Mouse (Mus musculus): Measurements from ENCODE around the gene Accs. TPM values are rescaled to one million over a fixed set of nuclear protein-coding genes. Genes with fewer than 3 reads are reported as not detected.

Accs gene
- 22.5 TPM for total RNA-seq (2023)

DNA sequence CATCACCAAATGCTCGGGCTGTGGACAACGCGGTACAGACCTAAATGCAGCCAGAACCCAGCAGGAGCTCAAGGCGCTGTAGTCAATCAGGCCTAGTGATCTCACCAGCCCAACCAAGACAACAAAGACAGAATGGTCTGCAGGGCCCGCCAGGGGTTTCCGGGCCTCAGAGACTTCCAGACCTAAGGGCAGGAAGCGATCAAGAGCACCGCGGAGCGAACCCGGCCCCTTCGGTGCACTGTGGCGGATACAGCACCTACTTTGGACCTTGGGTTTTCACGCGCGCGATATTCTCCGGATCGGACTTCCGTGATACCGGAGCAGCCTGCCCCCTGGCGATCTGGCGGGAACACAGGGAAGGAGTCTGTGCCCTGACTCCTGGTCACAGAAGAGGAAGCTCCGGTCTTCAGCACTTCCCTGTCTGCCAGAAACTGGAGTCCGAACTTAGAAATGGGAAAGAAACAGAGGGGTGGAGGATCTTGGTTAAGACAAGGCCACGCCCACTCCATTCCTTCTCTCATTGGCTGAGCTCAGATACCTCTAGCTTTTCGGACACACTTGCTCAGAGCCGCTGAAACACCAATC is at the start of gene Accs:
TSS of gene Accs (minus strand) at position 439 of the 585 bp plus-strand sequence.

DNA sequence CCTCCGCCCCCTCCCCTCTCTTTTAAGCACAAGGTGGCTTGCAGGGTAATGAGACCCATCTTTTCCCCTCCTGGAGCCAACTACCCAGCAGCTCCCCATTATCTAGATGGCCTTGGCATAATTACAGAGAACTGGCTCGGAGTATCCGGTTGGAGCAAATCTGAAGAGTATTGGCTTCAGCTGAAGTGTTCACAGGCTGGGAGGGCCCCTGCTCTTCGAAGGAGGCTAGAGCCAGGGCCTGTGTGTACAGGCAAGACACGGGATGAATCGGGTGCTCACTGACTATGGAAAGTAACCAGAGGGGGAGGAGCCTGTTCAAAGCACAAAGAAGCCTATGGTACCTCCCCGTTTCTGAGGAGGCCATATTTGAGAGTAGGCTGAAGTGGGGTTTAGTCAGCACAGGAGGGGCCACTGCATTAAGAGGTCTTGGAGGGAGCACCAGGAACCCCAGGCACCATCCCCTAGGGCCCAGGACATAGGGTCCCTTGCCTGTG is 19.4 kb upstream of the Accs start, which contains the start of gene Accsl:
TSS of gene Accsl (minus strand) at position 51 of the 494 bp plus-strand sequence.

DNA sequence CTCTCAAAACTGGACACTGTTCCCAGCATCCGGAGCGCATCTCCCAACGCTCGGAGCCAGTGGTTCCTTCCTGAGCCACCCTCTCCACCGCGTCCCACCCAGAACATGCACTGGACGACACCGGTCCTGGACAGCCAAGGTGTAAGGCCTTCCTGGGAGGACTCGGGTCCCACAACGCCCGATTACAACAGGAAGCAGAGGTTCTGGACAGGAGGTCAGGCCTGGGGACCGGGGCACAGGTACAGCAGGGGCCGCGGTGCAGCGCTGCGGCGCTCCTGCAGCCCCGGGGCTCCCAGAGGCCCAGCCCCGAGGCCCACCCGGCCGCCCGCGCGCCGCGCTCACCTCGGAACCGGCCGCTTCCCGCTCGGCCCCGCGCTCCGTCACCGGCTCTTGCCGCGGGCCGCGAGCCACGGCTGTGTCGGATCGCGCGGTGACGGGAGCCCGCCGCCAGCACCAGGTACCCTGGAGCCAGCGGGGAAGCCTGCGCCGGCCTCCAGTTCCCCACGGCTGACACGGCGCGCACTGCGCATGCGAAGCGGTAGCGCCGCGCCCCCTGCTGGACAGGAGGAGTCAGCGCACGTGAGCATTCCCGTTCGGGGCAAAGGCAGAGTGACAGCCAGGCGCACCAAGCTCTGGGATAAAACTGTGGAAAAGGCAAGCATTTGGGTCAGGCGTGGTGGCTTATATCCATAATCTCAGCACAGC is 27.5 kb downstream of the Accs start, which contains the start of gene Ext2:
TSS of gene Ext2 (minus strand) at position 524 of the 705 bp plus-strand sequence.

Other genes with a start within 250 kb of the Accs start
- gene Alx4, start 207.6 kb downstream of the Accs start, total RNA-seq (2023), result not detected
- 66.6 TPM for gene Ext2, start 27.4 kb downstream of the Accs start, total RNA-seq (2023)
- gene Accsl, start 19.2 kb upstream of the Accs start, total RNA-seq (2023), result not detected
- gene Gm13889, start 107.3 kb upstream of the Accs start, total RNA-seq (2023), result 1.2 TPM
- not detected for gene Gm27027, start 146.4 kb upstream of the Accs start, total RNA-seq (2023)
- 68.4 TPM for gene Alkbh3, start 160.9 kb upstream of the Accs start, total RNA-seq (2023)